In genomic region chr13:37969337-37969736, GRCm38 (mm10) we compare ENCODE assay signal across 8 mouse cellular contexts. TPM values are rescaled to one million over a fixed set of nuclear protein-coding genes. Genes with fewer than 3 reads are reported as not detected.
DNase-seq lines count a peak whose midpoint lies in the region; ATAC-seq and TF ChIP-seq lines count a peak whose summit lies in the region.

No protein-coding gene starts in this region.

- H3K36me3 ChIP-seq in kidney, postnatal 0 days (ENCODE audit: insufficient read depth, low read length), result no peaks in the 10 kb centered on the region
- no peaks in the 10 kb centered on the region for H3K36me3 ChIP-seq in liver, embryonic 11.5 days (ENCODE audit: control insufficient read depth, insufficient read depth, low read length)
- H3K36me3 ChIP-seq in neural tube, embryonic 12.5 days, result no peaks in the 10 kb centered on the region
- H3K36me3 ChIP-seq in testis, adult 2 months (ENCODE audit: control insufficient read depth, insufficient read depth, low read length), result no peaks in the 10 kb centered on the region

- TF ChIP-seq CTCF in kidney, postnatal 0 days (IDR thresholded peaks at IDR 0.05; ENCODE audit: low read depth), result peak; percentile 96
- TF ChIP-seq CTCF in testis, adult 2 months (IDR thresholded peaks at IDR 0.05; ENCODE audit: control insufficient read depth, insufficient read depth, insufficient replicate concordance, low read depth, low read length), result peak; percentile 89

- H3K27me3 ChIP-seq in kidney, postnatal 0 days (ENCODE audit: insufficient read depth, low read length), result no peaks in the 10 kb centered on the region
- H3K27me3 ChIP-seq in liver, embryonic 11.5 days (replicated peaks; ENCODE audit: control insufficient read depth, insufficient read depth, low read length), result no peaks in the 10 kb centered on the region
- H3K27me3 ChIP-seq in neural tube, embryonic 12.5 days (replicated peaks), result no peaks in the 10 kb centered on the region; the same call in 1 of the 2 replicates
- H3K27me3 ChIP-seq in testis, adult 2 months (ENCODE audit: control insufficient read depth, insufficient read depth, low read length), result no peaks in the 10 kb centered on the region

- DNase-seq in 3T3-L1 (ENCODE audit: low read depth, low spot score), result peak; percentile 87
- DNase-seq in T-cell, adult 2 months (ENCODE audit: low spot score), result peak; percentile 75
- DNase-seq in cerebellum, postnatal 25 days, result peak; percentile 88 to 91
- peak; percentile 65 to 74 for DNase-seq in gastrocnemius, adult 8-10 months (ENCODE audit: low spot score in 2 of 2)
- DNase-seq in kidney, postnatal 0 days (ENCODE audit: low spot score), result peak; percentile 84
- DNase-seq in liver, embryonic 11.5 days (ENCODE audit: low spot score), result peak; percentile 86

- no peak for TF ChIP-seq POLR2A in testis, adult 2 months (IDR thresholded peaks at IDR 0.05; ENCODE audit: control insufficient read depth, low read depth, low read length)

- ATAC-seq in kidney, postnatal 0 days (replicated peaks; ENCODE audit: low FRiP score, low read depth), result no peak; the same call in 1 of the 2 replicates
- no peak for ATAC-seq in liver, embryonic 11.5 days (replicated peaks; ENCODE audit: low FRiP score)
- ATAC-seq in neural tube, embryonic 12.5 days (ENCODE audit: low FRiP score, low read depth), result 0 out of 2 replicates have a peak, but pooled peaks have one; percentile 14

- H3K27ac ChIP-seq in kidney, postnatal 0 days, result no peak overlapping the region
- no peak overlapping the region for H3K27ac ChIP-seq in liver, embryonic 11.5 days (ENCODE audit: low read depth, low read length)
- H3K27ac ChIP-seq in neural tube, embryonic 12.5 days, result no peak overlapping the region
- H3K27ac ChIP-seq in testis, adult 2 months (ENCODE audit: control insufficient read depth, insufficient read depth, low read depth, low read length), result no peak overlapping the region

- H3K4me1 ChIP-seq in kidney, postnatal 0 days (replicated peaks; ENCODE audit: insufficient read depth, low read length), result peaks cover 33% of the 10 kb centered on the region
- H3K4me1 ChIP-seq in liver, embryonic 11.5 days (replicated peaks; ENCODE audit: control insufficient read depth, insufficient read depth, low read length), result peaks cover 31% of the 10 kb centered on the region
- H3K4me1 ChIP-seq in neural tube, embryonic 12.5 days, result peaks cover 18% of the 10 kb centered on the region; the same call in 1 of the 2 replicates
- H3K4me1 ChIP-seq in testis, adult 2 months (ENCODE audit: control insufficient read depth, insufficient read depth, low read length), result peaks cover 25% of the 10 kb centered on the region

- no peaks in the 10 kb centered on the region for H3K9me3 ChIP-seq in kidney, postnatal 0 days (replicated peaks; ENCODE audit: low read length)
- no peaks in the 10 kb centered on the region for H3K9me3 ChIP-seq in liver, embryonic 11.5 days (ENCODE audit: control insufficient read depth, low read length)
- H3K9me3 ChIP-seq in neural tube, embryonic 12.5 days, result no peaks in the 10 kb centered on the region

- H3K4me2 ChIP-seq in kidney, postnatal 0 days (ENCODE audit: low read length), result peak overlapping the region; percentile 37
- 0 out of 2 replicates have a peak overlapping the region, but pooled peaks have one; percentile 10 for H3K4me2 ChIP-seq in liver, embryonic 11.5 days
- peak overlapping the region; percentile 29; the same call in 1 of the 2 replicates for H3K4me2 ChIP-seq in neural tube, embryonic 12.5 days (replicated peaks)

- 2% methylated on average over 14 of the region's 14 CpGs for WGBS in kidney, postnatal 0 days
- WGBS in liver, embryonic 11.5 days, result 11% methylated on average over 14 of the region's 14 CpGs
- WGBS in neural tube, embryonic 12.5 days, result 7% methylated on average over 14 of the region's 14 CpGs

- no peak overlapping the region for H3K9ac ChIP-seq in kidney, postnatal 0 days (ENCODE audit: low read depth, low read length)
- H3K9ac ChIP-seq in liver, embryonic 11.5 days (ENCODE audit: low read depth, low read length), result no peak overlapping the region
- no peak overlapping the region for H3K9ac ChIP-seq in neural tube, embryonic 12.5 days

- no peak overlapping the region for H3K4me3 ChIP-seq in kidney, postnatal 0 days (replicated peaks; ENCODE audit: low read depth, low read length)
- no peak overlapping the region for H3K4me3 ChIP-seq in liver, embryonic 11.5 days (ENCODE audit: low read depth, low read length)
- no peak overlapping the region for H3K4me3 ChIP-seq in neural tube, embryonic 12.5 days
- H3K4me3 ChIP-seq in testis, adult 2 months (ENCODE audit: control insufficient read depth, low read depth, low read length), result no peak overlapping the region

RNA-seq across cellular contexts. Expression of gene Ssr1, which starts 24.7 kb away (rescaled TPM):
- 10 to 100 TPM; 66.3 to 73.3 (median 69.5) TPM for total RNA-seq in gastrocnemius, adult 8-10 months (2022)
- polyA plus RNA-seq in kidney, postnatal 0 days (2015; fragmentation: Nextera tagmentation; extraction: Ambion mirVana), result 116 and 128 TPM in 2 replicates
- polyA plus RNA-seq in liver, embryonic 11.5 days (2014; fragmentation: Nextera tagmentation; extraction: Ambion mirVana), result 143 and 166 TPM in 2 replicates
- 79.3 and 91.3 TPM in 2 replicates for polyA plus RNA-seq in neural tube, embryonic 12.5 days (2016; fragmentation: Nextera tagmentation; extraction: Ambion mirVana)
- 13.2 and 17.7 TPM in 2 replicates for polyA plus RNA-seq in testis, adult 2 months (2012; rRNA removed)
